Mouse (Mus musculus) thymus, adult 2 months (tissue): ENCODE measurements around the gene Olfr1505. TPM values are rescaled to one million over a fixed set of nuclear protein-coding genes. Genes with fewer than 3 reads are reported as not detected.

Source experiments
- DNase-seq: peaks from one replicate; pipeline ENCODE4 v3.0.0; 2021
- H3K27ac ChIP-seq: fragments of 200-500 bp; 2 replicates; pipeline ENCODE4 v1.5.1; 2012; ENCODE audit warnings: low read length, control low read depth; ENCODE audit not compliant: control insufficient read depth, insufficient read depth
- H3K27me3 ChIP-seq: fragments of 200-500 bp; 2 replicates; pipeline ENCODE4 v1.6.1; 2012; ENCODE audit warnings: mild to moderate bottlenecking, low read length, moderate library complexity, mixed read lengths; ENCODE audit not compliant: control insufficient read depth, insufficient read depth
- H3K36me3 ChIP-seq: fragments of 200-500 bp; 2 replicates; pipeline ENCODE4 v1.6.1; 2012; ENCODE audit warnings: mild to moderate bottlenecking, low read length, moderate library complexity; ENCODE audit not compliant: control insufficient read depth, insufficient read depth
- H3K4me1 ChIP-seq: fragments of 200-500 bp; replicated peaks from 2 replicates; pipeline ENCODE4 v1.6.1; 2012; ENCODE audit warnings: low read length; ENCODE audit not compliant: control insufficient read depth, insufficient read depth
- H3K4me3 ChIP-seq: fragments of 200-500 bp; 2 replicates; pipeline ENCODE4 v1.5.1; 2012; ENCODE audit warnings: mild to moderate bottlenecking, low read length, control low read depth, moderate library complexity; ENCODE audit not compliant: control insufficient read depth, insufficient read depth
- CTCF ChIP-seq: fragments of 200-500 bp; IDR thresholded peaks from 2 replicates; pipeline ENCODE4 v1.5.1; 2012; ENCODE audit warnings: mild to moderate bottlenecking, control low read depth, low read length, moderate library complexity, borderline replicate concordance; ENCODE audit not compliant: control insufficient read depth, poor library complexity, insufficient read depth; ENCODE audit errors: extremely low read depth
- POLR2A ChIP-seq: fragments of 200-500 bp; IDR thresholded peaks from 2 replicates; pipeline ENCODE4 v1.6.1; 2012; ENCODE audit warnings: mild to moderate bottlenecking, low read length, control low read depth, moderate library complexity; ENCODE audit not compliant: control insufficient read depth, poor library complexity, insufficient read depth; ENCODE audit errors: extremely low read depth
- WGBS: fragments of 180-500 bp; shearing (Covaris S2); methylation state at CpG from one replicate; pipeline ENCODE4 v1.1.7; 2018; 5-methylcytosine and 5-hydroxymethylcytosine counted together
- polyA plus RNA-seq: library from polyadenylated mRNA; depleted of rRNA; stranded (reverse); fragments of >200 nt; gene quantifications from 2 replicates; pipeline ENCODE4 v1.2.3, GENCODE M21; 2012; rRNA removed

Olfr1505 gene
- polyA plus RNA-seq: not detected in 2 replicates

DNA sequence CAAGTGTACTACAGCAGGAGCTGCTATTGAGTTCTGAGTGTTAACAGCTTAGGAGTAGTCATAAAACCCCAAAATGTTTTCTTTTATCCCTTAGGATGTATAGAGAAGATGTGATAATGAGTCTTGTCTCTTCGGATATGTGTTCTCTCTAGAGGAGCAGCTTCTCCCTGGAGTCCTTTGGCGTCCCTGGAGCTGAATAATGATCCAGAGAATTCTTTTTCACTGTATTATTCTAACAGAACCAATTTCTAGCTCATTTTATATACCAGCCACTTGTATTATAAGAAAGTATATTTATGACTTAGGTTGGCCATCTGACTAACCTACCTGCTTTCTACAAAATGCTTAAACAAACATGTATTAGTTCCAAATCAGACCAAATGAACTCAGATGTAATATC, at the start of gene Olfr1505:
Olfr1505 (plus strand) TSS at position 301 of the 400 bp plus-strand sequence.
- no peak within 1 kb of the TSS for H3K27ac ChIP-seq

DNA sequence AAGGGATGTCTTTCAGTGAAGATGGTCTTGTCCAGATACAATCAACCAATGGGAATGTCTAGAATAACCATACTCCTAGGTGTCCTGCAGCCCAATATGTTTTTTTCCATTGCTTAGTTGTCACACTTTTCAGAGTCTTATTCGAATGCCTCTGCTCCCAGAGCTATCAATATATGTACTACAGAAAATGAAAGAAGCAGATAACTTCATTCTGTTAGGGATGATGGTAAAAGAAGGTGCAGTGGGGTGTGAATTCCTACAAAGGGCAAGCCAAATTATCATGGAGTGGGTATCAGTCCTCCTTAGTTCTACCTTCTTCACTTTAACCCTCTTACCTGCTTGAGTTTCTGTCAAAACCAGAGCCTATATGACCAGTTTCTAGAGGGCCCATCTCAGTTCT, 15.5 kb upstream of the Olfr1505 start, which contains the start of gene Olfr1504:
Olfr1504 (minus strand) TSS at position 101 of the 400 bp plus-strand sequence.
- 51% methylated on average over 1 of the region's 1 CpGs for WGBS
- H3K4me3 ChIP-seq: no peak within 1 kb of the TSS
- DNase-seq: no peak
- H3K27ac ChIP-seq: no peak within 1 kb of the TSS
- TF ChIP-seq POLR2A: no peak
- no peak for TF ChIP-seq CTCF
- no peaks in the 10 kb centered on the region for H3K36me3 ChIP-seq
- no peaks in the 10 kb centered on the region for H3K4me1 ChIP-seq
- H3K27me3 ChIP-seq: no peaks in the 10 kb centered on the region

More for the DNA sequence above, at the start of gene Olfr1505:
- no peaks in the 10 kb centered on the region for H3K36me3 ChIP-seq
- H3K4me3 ChIP-seq: no peak within 1 kb of the TSS
- DNase-seq: no peak
- 66% methylated on average over 2 of the region's 2 CpGs for WGBS
- H3K27me3 ChIP-seq: no peaks in the 10 kb centered on the region
- TF ChIP-seq CTCF (no peak), POLR2A (no peak)
- H3K4me1 ChIP-seq: no peaks in the 10 kb centered on the region

Other genes starting within 250 kb of the Olfr1505 start
- gene Olfr1491, start 216.3 kb upstream of the Olfr1505 start, polyA plus RNA-seq: not detected in 2 replicates
- gene Olfr1493-ps1, start 190.3 kb upstream of the Olfr1505 start, polyA plus RNA-seq: not detected in 2 replicates
- gene Olfr1494, start 173.8 kb upstream of the Olfr1505 start, polyA plus RNA-seq: not detected in 2 replicates
- not detected in 2 replicates for gene Olfr1495, start 148.9 kb upstream of the Olfr1505 start, polyA plus RNA-seq
- gene Olfr1496, start 135.7 kb upstream of the Olfr1505 start, polyA plus RNA-seq: not detected in 2 replicates
- gene Olfr1497, start 115.3 kb upstream of the Olfr1505 start, polyA plus RNA-seq: not detected in 2 replicates
- not detected in 2 replicates for gene Olfr1499, start 94.1 kb upstream of the Olfr1505 start, polyA plus RNA-seq
- not detected in 2 replicates for gene Olfr1500, start 83.0 kb upstream of the Olfr1505 start, polyA plus RNA-seq
- not detected in 2 replicates for gene Olfr1501, start 62.8 kb upstream of the Olfr1505 start, polyA plus RNA-seq
- not detected in 2 replicates for gene Olfr1502, start 51.7 kb upstream of the Olfr1505 start, polyA plus RNA-seq
- not detected in 2 replicates for gene Olfr1504, start 15.6 kb upstream of the Olfr1505 start, polyA plus RNA-seq